Mouse (Mus musculus): ENCODE results near the gene Gm28051.

The Gm28051 gene

DNA sequence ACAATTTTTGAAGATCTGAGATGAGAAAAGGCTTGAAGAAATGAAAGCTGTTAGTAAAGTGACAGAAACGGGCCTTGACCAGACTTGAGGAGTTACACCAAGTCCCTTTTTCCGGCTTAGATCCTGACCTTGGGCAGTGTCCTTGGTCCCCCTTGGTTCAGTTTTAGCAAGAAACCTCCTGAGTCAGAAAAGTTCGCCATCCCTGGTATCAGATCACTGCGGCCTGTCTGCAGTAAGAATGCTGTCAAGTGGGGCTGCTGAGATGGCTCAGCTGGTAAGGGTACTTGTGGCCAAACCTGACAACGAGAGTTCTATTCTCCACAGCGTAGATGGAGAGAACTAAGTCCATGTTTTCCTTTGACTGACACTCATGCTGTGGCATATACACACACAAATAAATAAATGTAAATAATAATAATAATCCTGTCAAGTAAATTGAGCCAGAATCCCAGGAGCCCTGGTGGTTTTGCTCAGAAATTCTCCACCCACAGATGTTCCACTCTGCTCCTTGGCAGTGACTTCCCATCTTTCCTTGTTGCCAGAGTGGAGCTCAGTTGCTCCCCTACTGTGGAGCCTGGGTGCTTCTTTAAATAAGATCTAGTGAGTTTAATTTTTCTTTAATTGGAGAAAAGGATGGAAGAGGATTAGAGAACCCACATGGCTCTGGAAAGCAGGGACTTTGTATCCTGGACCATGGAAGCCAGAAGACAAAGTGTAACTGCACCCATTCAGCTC lies 51.5 kb downstream of the Gm28051 start:
- DNase-seq (ENCODE audit: low spot score) = no peak

GRCm38 (mm10) chr12:102705216-102705871 lies 52.2 kb downstream of the Gm28051 start:
- peak; percentile 88 for DNase-seq (ENCODE audit: low spot score)

DNA sequence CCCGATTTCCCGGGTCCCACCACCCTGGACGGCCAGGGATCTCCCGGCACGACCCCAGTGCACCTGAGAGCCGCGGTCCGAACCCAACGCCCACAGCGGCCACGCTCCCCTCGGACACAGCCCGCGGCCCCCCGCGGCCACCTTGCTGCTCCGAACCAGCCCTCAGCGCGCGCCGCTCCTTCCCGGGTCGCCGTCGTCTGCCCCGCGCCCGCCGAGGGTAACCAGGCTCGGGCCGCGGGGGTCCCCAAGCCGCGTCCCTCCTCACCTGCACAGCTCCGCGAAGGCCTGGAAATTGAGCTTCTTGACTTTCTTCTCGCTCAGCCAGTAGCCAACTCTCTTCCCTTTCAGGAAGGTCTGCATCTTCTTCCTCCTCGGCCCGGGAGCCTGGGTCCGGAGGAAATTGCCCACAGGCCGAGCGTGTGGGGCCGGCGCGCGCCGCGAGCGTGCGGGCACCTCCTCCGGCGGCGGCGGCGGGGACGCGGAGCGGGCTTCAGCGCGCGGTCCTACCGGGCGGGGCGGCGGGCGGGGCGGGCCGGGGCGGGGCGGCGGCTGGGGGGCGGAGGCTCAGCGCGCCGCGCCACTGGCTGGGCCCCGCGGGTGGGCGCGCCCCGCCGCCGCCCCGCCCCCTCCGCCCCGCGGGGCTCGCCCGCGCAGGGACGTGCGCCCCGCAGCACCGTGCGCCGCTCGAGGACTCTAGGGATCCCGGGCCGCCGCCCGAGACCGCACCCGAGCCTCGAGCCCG lies 52.9 kb downstream of the Gm28051 start, which contains the start of gene Itpk1:
Gene Itpk1 (minus strand): TSS at position 474 of the 742 bp plus-strand sequence.
- peak; percentile 56 for DNase-seq (ENCODE audit: low spot score)

DNA sequence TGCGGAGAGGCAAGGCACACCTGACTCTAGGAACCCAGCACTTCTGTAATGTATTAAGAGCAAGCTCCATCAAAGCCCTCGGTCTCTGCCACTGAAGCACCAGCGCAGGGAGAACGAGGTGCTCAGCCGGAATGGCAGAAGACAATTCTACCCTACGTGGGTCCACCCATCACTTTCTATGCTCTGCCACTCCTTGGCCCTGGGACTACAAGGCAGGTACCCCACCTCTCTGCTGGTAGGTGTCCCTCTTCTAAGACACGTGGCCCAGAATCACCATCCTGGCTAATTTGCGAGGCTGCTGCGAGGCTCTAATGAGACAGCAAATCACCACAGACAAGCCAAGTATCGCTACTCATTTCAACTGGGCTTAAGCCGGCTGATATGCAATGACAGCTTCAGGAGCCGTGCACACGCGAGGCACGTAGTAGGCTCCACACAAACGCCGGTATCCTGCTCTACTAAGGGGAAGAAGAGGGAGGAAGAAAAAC lies 53.6 kb downstream of the Gm28051 start:
- no peak for DNase-seq (ENCODE audit: low spot score)

GRCm38 (mm10) chr12:102703441-102703840 lies 54.1 kb downstream of the Gm28051 start:
- DNase-seq (ENCODE audit: low spot score) = no peak

- no peak for DNase-seq (ENCODE audit: low spot score)
Measured at GRCm38 (mm10) chr12:102703111-102703412, 54.5 kb downstream of the Gm28051 start.

- peak; percentile 90 for DNase-seq (ENCODE audit: low spot score)
Measured at GRCm38 (mm10) chr12:102702356-102703110, 55.0 kb downstream of the Gm28051 start.

GRCm38 (mm10) chr12:102701691-102702207 lies 55.8 kb downstream of the Gm28051 start:
- no peak for DNase-seq (ENCODE audit: low spot score)

DNA sequence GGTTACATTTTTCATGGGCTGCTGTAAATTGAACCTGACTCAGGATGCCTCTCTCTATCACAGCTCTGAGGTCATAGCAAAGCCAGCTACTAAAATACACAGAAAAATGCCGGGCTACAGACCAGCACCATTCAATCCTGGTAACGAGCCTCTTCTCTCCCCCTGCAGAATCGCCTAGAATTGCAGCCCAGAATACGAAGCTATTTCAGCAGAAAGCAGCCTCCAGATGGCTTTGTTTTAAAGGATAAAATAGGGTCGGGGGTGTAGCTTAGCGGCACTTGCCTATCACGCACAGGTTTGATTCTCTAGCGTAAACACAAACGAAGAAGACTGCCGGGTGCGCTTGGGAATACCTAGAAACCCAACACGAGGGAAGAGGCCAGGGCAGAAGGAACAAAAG lies 57.1 kb downstream of the Gm28051 start:
- DNase-seq (ENCODE audit: low spot score) = no peak

DNA sequence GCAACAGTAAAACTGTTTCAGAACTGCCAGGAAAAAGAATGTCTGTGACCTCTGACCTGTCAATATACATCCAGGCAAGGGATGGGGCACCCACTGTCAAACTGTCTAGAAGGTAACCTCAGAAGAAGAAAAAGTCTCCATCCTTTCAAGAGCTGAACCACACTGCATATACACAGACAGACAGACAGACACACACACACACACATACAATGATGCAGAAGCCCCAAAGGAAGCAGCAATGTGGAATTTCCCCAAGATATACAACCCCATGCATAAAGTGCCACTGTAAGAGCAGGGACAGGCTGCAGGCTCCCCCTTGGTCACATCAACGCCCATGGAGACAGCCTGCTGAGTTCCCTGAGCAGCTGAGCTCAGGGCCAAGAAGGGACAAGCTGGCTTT lies 58.4 kb downstream of the Gm28051 start:
- DNase-seq (ENCODE audit: low spot score) = no peak

DNA sequence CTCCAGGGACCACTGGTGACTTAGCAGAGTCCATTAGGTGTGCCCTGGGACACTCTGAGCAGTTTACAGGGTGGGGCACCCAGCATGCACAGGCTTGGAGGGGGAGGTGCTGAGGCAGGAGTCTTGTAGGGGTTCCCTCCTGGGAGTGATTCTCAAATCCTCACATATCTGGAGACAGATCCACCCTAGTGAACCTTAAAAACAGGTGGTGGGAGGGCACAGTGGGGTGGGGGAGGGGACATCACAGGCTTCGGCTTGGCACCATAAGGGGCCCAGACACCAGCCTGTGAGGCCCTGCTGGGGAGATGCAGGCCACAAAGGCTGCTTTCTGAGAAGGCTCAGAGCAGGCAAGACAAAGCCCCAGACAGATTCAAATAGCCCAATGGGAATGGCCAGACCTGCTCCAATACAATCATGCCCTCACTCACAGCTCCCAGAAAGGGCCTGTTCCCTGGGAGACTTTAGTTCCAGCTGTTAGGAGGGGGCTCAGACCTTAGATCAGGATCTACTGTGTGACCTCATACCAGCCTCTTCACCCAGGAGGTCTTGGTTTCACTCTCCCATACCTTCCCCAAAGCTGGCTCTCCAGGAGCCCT lies 59.4 kb downstream of the Gm28051 start:
- DNase-seq (ENCODE audit: low spot score) = no peak

- DNase-seq (ENCODE audit: low spot score) = no peak
Measured at GRCm38 (mm10) chr12:102697381-102697780, 60.2 kb downstream of the Gm28051 start.

DNA sequence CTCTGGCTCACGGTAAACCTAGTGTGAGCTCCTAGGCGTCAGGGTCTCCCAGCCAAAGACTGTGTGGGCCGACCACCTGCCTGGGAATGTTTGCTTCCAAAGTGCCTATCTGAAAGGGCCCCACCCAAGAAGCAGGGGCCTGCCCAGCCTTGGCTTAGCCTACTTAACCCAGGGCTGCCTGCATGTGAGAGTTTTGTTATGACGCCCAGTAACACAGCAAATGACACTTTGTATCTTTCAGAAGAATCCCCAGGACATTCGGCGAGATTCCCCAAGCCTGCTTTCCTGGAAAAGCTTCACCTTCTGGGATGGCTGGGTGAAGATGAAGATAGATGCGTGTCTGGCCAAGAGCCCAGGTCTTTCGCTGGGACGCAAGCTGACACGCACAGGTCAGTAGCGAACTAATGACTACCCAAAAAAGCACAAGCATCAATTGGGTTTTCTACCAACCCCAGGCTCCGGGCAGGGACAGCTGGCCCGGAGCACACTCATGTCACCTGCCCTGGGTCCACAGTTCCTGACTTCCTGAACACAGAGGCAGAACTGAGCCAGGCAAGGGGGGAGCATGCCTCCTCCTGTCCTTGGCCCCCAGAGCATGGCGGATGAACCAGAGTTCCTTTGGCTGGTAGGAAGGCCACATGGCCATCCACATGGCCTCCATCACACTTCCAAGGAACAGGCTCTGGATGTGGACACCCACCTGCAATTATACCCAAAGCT lies 60.8 kb downstream of the Gm28051 start:
- DNase-seq (ENCODE audit: low spot score) = no peak

- no peak for DNase-seq (ENCODE audit: low spot score)
Measured at GRCm38 (mm10) chr12:102695369-102696239, 62.0 kb downstream of the Gm28051 start.

GRCm38 (mm10) chr12:102691761-102692160 lies 65.8 kb downstream of the Gm28051 start:
- DNase-seq (ENCODE audit: low spot score) = no peak

GRCm38 (mm10) chr12:102691180-102691579 lies 66.4 kb downstream of the Gm28051 start:
- no peak for DNase-seq (ENCODE audit: low spot score)

DNA sequence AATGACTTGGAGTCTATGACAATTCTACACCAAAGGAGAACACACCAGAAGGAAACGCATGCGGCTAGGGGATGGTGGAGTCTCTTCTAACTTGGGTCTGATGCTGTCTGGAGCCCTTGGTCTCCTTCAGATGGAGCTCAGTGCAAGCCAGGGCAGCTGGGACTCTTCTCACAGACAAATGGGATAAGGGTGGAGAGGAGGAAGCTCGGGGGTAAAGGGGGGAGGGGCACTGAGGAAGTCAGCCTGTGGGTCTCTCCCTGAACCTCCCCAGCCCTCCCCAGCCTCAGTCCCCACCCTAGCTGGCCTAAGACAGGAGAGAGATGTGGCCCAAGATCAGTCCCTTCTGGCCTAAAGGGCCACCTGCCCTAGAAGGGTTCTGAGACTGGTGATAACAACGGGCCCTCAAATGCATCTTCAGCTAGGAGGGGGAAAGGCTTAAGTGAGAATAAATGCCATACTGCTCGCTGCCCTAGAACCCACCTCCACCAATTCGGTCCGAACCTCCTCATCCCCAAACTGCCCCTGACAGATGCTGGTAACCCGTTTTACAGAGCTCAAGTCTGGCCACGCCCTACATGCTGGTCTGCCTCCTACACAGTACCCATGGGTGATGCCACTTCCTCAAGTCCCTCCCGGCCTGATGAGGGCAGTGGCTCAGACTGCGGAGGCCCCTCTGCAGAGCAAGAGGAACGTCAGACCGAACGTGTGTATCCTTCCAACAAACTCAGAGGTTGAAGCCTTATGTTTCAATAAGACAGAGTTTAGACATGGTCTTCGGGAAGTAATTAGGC lies 67.6 kb downstream of the Gm28051 start:
- DNase-seq (ENCODE audit: low spot score) = no peak

- peak; percentile 46 for DNase-seq (ENCODE audit: low spot score)
Measured at GRCm38 (mm10) chr12:102686321-102686720, 71.2 kb downstream of the Gm28051 start.

GRCm38 (mm10) chr12:102685523-102685931 lies 72.0 kb downstream of the Gm28051 start:
- DNase-seq (ENCODE audit: low spot score) = no peak

Measured in urinary bladder, postnatal 14 days (tissue).